Mouse (Mus musculus): ENCODE data around the gene D930020B18Rik. TPM values are rescaled to one million over a fixed set of nuclear protein-coding genes. Genes with fewer than 3 reads are reported as not detected.
A peak's percentile ranks its signal among the peaks of the same experiment; 100 is the strongest.

Gene D930020B18Rik
- polyA plus RNA-seq, 1 experiment from 2014 or later, result 0.20 TPM

DNA sequence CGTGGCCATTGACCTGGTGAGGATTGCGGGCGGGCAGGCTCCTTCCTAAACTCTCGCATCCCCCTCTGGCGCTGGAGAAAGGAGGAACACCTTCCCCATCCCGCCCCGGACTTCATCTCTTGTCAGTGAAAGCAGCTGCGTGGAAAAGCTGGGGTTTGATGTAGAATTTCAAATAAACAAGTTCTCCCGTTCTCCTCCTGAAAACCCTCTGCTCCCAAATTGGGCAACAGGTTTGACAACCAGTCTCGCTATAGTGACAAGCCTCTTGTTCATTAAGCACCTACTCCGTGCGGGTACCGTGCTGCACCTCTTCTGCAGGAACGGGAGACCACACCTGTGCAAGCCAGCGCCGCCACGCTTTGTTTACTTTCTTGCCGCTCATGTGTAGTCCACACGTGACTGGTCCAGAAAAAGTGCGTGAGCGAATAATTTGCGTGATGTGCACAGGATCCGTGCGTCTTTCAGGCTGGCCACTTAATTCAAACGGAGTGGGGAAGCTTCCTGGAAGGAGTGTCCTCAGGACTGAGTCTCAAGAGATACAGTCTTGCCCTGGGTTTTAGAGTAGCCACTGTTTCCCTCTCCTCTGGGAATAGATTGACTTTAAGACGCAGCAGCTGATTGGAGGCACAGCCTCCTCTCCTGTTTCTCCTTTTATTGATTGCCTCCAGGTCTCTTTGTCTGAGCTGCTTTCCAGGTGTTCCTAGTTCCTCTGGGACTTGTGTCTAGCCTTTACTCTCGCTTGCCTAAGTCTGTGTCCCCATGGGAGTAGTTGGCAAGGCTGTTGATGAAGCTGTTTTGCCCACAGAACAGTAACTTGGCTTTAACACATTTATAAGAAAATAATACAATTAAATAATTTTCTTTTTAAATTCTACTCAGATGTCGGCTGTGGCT lies 913 bp downstream of the D930020B18Rik start:
- ATAC-seq (ENCODE audit: low read depth), result no peak
- no peaks in the 10 kb centered on the region for H3K9me3 ChIP-seq
- 5% methylated on average over 28 of the region's 28 CpGs for whole genome bisulfite sequencing
- no peak overlapping the region for H3K27ac ChIP-seq (replicated peaks)
- H3K4me3 ChIP-seq, result peak overlapping the region; percentile 47
- H3K36me3 ChIP-seq, result no peaks in the 10 kb centered on the region
- peak overlapping the region; percentile 59 for H3K9ac ChIP-seq
- H3K27me3 ChIP-seq, result peaks cover 48% of the 10 kb centered on the region
- peak overlapping the region; percentile 88 for H3K4me2 ChIP-seq
- H3K4me1 ChIP-seq (replicated peaks), result peaks cover 19% of the 10 kb centered on the region

DNA sequence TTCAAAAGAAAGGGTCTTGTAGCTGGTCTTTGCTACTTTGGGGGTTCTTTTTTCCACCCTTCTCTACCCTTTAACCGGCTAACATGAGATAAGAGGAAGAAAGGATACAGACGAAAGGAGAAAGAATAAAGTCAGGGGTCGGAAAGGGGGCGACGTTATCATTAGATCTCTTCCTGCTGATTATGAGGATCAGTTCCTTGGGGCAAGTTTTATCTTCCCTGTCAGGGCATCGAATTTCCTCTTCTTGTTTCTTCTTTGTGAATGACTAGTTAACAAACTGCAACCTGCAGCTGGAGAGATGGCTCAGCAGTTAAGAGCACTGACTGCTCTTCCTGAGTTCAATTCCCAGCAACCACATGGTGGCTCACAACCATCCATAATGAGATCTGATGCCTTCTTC lies 4.9 kb downstream of the D930020B18Rik start:
- Histone ChIP-seq H3K9me3 (no peaks in the 10 kb centered on the region), H3K4me1 (replicated peaks) (peaks cover 13% of the 10 kb centered on the region), H3K4me3 (no peak overlapping the region), H3K36me3 (no peaks in the 10 kb centered on the region), H3K27me3 (peaks cover 36% of the 10 kb centered on the region), H3K4me2 (no peak overlapping the region), H3K27ac (replicated peaks) (no peak overlapping the region), H3K9ac (no peak overlapping the region)
- WGBS, result 79% methylated on average over 6 of the region's 6 CpGs
- ATAC-seq (ENCODE audit: low read depth), result no peak

DNA sequence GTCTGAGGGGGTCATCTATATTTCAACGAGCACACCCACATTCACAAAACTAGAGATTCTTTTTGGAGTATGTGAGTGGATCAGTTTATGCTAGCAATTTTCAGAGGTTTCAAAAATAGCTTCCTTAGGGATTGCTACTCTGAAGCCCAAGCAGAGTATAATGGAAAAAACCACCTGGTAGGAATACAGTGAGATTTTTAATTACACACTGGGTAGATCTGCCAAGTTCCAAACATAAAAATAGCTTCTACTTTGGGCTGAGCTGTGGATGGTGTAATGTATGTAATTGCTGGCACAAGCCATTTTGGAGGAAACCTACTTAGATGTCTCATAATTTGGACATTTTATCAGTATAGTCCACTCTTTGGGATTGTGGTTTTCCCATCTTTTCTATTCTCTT lies 11.7 kb downstream of the D930020B18Rik start:
- Histone ChIP-seq H3K9ac (no peak overlapping the region), H3K4me2 (no peak overlapping the region), H3K4me3 (no peak overlapping the region), H3K27ac (replicated peaks) (no peak overlapping the region), H3K4me1 (replicated peaks) (no peaks in the 10 kb centered on the region), H3K9me3 (no peaks in the 10 kb centered on the region), H3K27me3 (no peaks in the 10 kb centered on the region), H3K36me3 (no peaks in the 10 kb centered on the region)
- no peak for ATAC-seq (ENCODE audit: low read depth)
- WGBS, result 91% methylated on average over 1 of the region's 1 CpGs

DNA sequence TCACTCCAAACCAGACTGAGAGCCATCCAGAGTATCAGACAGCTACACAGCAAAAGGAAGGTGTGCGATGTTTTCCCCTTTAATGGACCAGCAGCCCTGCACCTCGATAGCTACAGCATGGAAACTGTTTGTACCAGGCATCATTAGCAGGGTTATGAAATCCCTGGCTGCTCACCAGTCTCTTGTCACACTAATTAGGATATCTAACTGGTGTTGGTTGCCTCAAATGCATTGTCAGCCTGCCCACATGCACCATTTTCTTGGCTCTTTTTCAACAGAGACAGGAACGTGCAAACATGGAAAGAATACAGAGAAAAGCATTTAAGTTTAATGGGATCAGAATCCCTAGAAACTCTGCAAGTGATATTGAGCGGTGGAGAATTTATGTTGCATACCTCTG lies 14.5 kb downstream of the D930020B18Rik start:
- H3K36me3 ChIP-seq, result no peaks in the 10 kb centered on the region
- no peaks in the 10 kb centered on the region for H3K27me3 ChIP-seq
- no peaks in the 10 kb centered on the region for H3K4me1 ChIP-seq (replicated peaks)
- no peak for ATAC-seq (ENCODE audit: low read depth)
- no peak overlapping the region for H3K27ac ChIP-seq (replicated peaks)
- WGBS, result 89% methylated on average over 4 of the region's 4 CpGs
- no peak overlapping the region for H3K9ac ChIP-seq
- no peak overlapping the region for H3K4me2 ChIP-seq
- no peaks in the 10 kb centered on the region for H3K9me3 ChIP-seq
- H3K4me3 ChIP-seq, result no peak overlapping the region

DNA sequence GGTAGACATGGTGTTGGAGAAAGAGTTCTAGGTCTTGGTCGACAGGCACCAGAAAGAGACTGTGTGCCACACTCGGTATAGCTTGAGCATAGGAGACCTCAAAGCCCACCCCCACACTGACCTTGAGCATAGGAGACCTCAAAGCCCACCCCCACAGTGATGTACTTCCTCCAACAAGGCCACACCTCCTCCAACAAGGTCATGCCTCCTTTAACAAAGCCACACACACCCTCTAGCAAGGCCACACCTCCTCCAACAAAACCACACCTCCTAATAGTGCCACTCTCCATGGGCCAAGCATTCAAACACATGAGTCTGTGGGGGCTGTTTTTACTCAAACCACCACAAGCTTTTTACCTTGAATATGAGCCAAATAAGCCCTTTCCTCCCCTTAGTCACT lies 21.3 kb downstream of the D930020B18Rik start:
- no peak overlapping the region for H3K9ac ChIP-seq
- peaks cover 6% of the 10 kb centered on the region; the same call in 1 of the 2 replicates for H3K4me1 ChIP-seq (replicated peaks)
- no peak overlapping the region for H3K4me2 ChIP-seq
- H3K27ac ChIP-seq (replicated peaks), result no peak overlapping the region
- no peak overlapping the region for H3K4me3 ChIP-seq
- H3K9me3 ChIP-seq, result no peaks in the 10 kb centered on the region
- H3K36me3 ChIP-seq, result no peaks in the 10 kb centered on the region
- no peaks in the 10 kb centered on the region for H3K27me3 ChIP-seq
- no peak for ATAC-seq (ENCODE audit: low read depth)
- WGBS, result 78% methylated on average over 2 of the region's 2 CpGs

DNA sequence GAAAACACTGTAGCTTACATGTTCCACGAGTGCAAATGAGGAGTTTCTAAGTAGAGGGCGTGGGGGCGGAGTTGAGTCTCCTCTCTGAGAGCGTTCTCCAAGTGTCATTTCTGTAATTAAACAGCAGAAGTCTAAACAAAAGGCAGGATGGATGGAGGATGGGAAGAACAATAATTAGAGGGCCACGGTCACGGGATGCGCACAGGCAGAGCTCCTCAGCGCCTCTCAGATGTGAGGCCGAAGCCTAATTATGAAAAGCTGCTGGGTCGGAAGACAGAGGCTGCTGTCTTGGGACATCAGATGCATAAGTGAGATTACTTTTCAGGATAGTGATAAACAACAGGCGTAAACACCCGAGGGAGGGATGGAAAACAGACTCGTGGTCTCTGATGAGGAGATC lies 22.2 kb downstream of the D930020B18Rik start:
- H3K4me2 ChIP-seq, result no peak overlapping the region

DNA sequence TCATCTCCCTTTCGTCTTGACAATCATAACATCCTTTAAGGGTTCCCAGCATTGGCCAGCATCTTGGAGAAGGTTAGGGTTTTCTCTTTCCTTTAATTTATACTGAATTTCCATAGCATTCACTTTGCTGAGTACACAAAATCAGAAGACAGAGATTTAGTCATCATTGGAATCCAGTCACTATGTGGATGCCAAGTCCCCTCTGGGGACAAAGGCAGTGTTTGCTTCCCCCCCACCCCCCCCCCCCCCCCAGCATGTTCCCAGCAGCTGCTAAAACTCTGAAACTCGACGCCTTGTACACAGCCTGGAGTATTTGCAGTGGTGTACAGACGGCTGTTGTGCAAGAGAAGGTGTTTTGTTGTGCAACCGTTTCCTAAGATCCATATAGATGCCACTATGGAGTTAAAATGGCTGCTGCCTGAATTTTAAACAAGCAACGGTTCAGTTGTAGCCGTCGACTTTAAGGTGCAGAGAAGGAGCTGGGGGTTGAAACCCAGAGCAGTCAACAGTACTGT lies 24.3 kb downstream of the D930020B18Rik start:
- Histone ChIP-seq H3K4me1 (replicated peaks) (peaks cover 6% of the 10 kb centered on the region; the same call in 1 of the 2 replicates), H3K27me3 (no peaks in the 10 kb centered on the region), H3K9ac (no peak overlapping the region), H3K9me3 (no peaks in the 10 kb centered on the region), H3K27ac (replicated peaks) (no peak overlapping the region), H3K4me2 (no peak overlapping the region), H3K36me3 (no peaks in the 10 kb centered on the region), H3K4me3 (no peak overlapping the region)
- no peak for ATAC-seq (ENCODE audit: low read depth)
- WGBS, result 78% methylated on average over 8 of the region's 8 CpGs

More for the DNA sequence above, 22.2 kb downstream of the D930020B18Rik start:
- no peaks in the 10 kb centered on the region for H3K9me3 ChIP-seq
- no peak for ATAC-seq (ENCODE audit: low read depth)
- peaks cover 6% of the 10 kb centered on the region; the same call in 1 of the 2 replicates for H3K4me1 ChIP-seq (replicated peaks)
- 57% methylated on average over 13 of the region's 13 CpGs for WGBS
- no peaks in the 10 kb centered on the region for H3K27me3 ChIP-seq
- no peak overlapping the region for H3K9ac ChIP-seq
- no peaks in the 10 kb centered on the region for H3K36me3 ChIP-seq
- no peak overlapping the region for H3K27ac ChIP-seq (replicated peaks)
- no peak overlapping the region for H3K4me3 ChIP-seq

DNA sequence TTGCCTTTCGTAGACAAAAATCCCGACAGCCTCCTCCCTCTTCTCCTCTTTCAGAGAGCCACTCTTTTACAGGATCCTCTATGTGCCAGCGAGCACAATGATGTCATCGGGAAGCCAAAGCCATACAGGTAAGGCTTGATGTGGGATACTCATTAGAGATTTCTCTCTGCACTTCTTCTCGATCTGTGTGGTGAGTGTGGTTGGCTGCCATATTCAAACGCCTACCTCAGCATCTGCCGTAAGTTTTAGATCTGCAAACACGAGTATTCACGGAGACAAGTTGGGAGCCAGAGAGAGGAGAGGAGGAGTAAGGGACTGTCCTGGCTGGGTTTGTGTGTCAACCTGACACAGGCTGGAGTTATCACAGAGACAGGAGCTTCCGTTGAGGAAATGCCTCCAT lies 27.7 kb downstream of the D930020B18Rik start:
- Histone ChIP-seq H3K9ac (no peak overlapping the region), H3K9me3 (peaks cover 6% of the 10 kb centered on the region; the same call in 1 of the 2 replicates), H3K4me2 (no peak overlapping the region), H3K4me3 (no peak overlapping the region), H3K27me3 (no peaks in the 10 kb centered on the region), H3K27ac (replicated peaks) (no peak overlapping the region), H3K4me1 (replicated peaks) (0 out of 2 replicates have a peak, but pooled peaks cover 2% of the 10 kb centered on the region), H3K36me3 (no peaks in the 10 kb centered on the region)
- no peak for ATAC-seq (ENCODE audit: low read depth)
- 91% methylated on average over 10 of the region's 10 CpGs for WGBS

DNA sequence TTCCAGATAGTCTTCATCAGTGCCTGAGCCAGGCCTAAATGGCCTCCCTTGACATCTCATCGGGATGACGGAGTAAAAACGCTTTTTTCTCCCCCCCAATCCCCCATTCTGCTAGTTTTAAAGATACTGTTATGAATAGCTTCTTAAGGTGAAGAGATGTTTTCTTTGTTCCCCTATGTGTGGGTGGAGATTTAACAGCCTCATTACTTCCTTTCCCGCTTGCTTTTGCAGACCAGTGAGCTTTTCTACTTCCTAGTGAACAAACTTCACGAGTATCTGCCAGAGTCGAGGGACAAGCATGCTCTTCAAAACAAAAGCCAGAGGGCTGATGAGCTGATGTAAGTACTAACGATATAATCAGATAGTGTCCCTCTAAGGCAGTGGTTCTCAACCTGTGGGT lies 35.6 kb downstream of the D930020B18Rik start:
- ATAC-seq (ENCODE audit: low read depth), result no peak
- Histone ChIP-seq H3K4me2 (no peak overlapping the region), H3K27me3 (no peaks in the 10 kb centered on the region), H3K9ac (no peak overlapping the region), H3K4me1 (replicated peaks) (no peaks in the 10 kb centered on the region), H3K4me3 (no peak overlapping the region), H3K36me3 (no peaks in the 10 kb centered on the region), H3K9me3 (peaks cover 6% of the 10 kb centered on the region; the same call in 1 of the 2 replicates), H3K27ac (replicated peaks) (no peak overlapping the region)
- 61% methylated on average over 7 of the region's 7 CpGs for WGBS

DNA sequence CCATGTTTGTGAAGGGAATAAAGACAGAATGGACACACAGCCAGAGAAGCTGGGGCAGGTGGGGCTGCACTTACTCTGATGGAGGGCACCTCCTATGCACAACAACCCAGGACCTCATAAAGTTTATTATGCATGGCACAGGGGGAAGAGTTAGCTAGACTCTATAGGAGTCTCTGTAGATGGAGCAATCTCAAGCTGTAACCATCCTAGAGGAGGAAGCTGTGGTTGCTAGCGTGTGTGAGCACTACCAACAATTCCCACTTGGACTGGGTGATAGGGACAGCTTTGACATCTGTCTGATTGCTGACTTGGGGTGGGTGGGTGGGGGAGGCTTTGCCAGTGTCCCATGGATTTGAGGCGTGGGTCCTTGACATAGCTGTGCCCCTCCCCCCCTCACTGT lies 39.5 kb downstream of the D930020B18Rik start:
- Histone ChIP-seq H3K27me3 (no peaks in the 10 kb centered on the region), H3K4me2 (no peak overlapping the region), H3K9ac (no peak overlapping the region), H3K27ac (replicated peaks) (no peak overlapping the region), H3K4me3 (no peak overlapping the region), H3K36me3 (no peaks in the 10 kb centered on the region), H3K4me1 (replicated peaks) (no peaks in the 10 kb centered on the region), H3K9me3 (no peaks in the 10 kb centered on the region)
- WGBS, result 91% methylated on average over 2 of the region's 2 CpGs
- ATAC-seq (ENCODE audit: low read depth), result no peak

DNA sequence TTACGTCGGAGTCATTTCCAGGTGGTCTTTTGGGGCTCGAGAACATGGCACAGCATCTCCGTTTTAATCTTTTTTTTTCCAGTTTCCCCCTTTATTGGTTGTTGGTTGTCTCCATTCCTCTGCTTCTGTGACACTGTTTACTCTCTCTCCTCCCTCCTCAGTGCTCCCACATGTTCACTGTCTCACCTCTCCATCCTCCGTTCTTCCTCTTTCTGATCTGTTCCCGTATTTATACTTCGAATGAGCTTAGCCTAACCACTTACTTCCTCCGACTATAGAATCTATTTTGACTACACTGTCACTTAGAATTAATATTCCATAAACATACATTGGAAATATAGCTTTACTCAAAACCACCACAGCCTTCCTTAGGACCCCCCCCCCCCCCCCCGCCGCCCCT lies 41.2 kb downstream of the D930020B18Rik start:
- no peaks in the 10 kb centered on the region for H3K4me1 ChIP-seq (replicated peaks)
- H3K9me3 ChIP-seq, result no peaks in the 10 kb centered on the region
- H3K27me3 ChIP-seq, result no peaks in the 10 kb centered on the region
- no peak overlapping the region for H3K9ac ChIP-seq
- H3K4me2 ChIP-seq, result no peak overlapping the region
- no peaks in the 10 kb centered on the region for H3K36me3 ChIP-seq
- no peak for ATAC-seq (ENCODE audit: low read depth)
- H3K4me3 ChIP-seq, result no peak overlapping the region
- WGBS, result 90% methylated on average over 10 of the region's 10 CpGs
- no peak overlapping the region for H3K27ac ChIP-seq (replicated peaks)

DNA sequence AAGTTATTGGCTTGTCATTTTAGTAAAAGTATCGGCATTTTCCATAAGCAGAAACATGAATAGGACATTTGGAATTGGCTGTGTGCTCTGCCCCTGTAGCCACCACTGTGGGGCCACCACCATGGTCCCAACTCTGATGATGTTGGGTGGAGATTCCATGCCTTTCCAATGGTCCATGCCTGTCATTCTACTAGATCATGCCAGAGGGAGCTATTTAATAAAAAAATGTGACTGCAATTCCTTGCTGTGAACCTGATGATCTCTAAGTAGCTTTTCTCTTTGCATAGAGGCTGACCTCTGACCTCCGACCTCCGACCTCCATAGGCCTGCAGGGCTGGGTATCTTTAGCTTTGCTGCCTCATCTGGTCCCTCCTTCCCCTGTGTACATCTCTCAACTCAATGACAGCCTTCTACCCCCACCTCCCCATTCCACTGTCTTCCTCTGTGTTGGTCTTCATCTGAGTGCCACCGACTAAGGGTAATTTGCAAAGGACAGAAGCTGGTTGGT lies 44.8 kb downstream of the D930020B18Rik start:
- WGBS, result 90% methylated on average over 4 of the region's 4 CpGs

More for the DNA sequence above, 44.8 kb downstream of the D930020B18Rik start:
- Histone ChIP-seq H3K9me3 (no peaks in the 10 kb centered on the region), H3K27ac (replicated peaks) (no peak overlapping the region), H3K4me2 (no peak overlapping the region), H3K27me3 (no peaks in the 10 kb centered on the region), H3K4me3 (no peak overlapping the region), H3K4me1 (replicated peaks) (no peaks in the 10 kb centered on the region), H3K36me3 (no peaks in the 10 kb centered on the region), H3K9ac (no peak overlapping the region)
- no peak for ATAC-seq (ENCODE audit: low read depth)
